Mouse (Mus musculus) urinary bladder, postnatal 4 days (tissue): ENCODE results near the gene Sec1.
A peak's percentile ranks its signal among the peaks of the same experiment; 100 is the strongest.

Experiments used
- DNase-seq, 2 experiments: peaks; one replicate each; pipeline ENCODE4 v3.0.0; 2021 to 2022; ENCODE audit warnings: low spot score in 2 of 2

The Sec1 gene

GRCm38 (mm10) chr7:45717918-45718297, 23.7 kb upstream of the Sec1 start, which contains the start of gene Sphk2:
Gene Sphk2, minus strand, starts transcription at chr7:45718002.
- DNase-seq = peak; percentile 97 to 99

GRCm38 (mm10) chr7:45716952-45717917, 23.0 kb upstream of the Sec1 start:
- DNase-seq = no peak

- DNase-seq = no peak
Measured at GRCm38 (mm10) chr7:45716460-45716857, 22.3 kb upstream of the Sec1 start.

GRCm38 (mm10) chr7:45715741-45716459, 21.7 kb upstream of the Sec1 start:
- no peak for DNase-seq

- DNase-seq = peak; percentile 98 to 99
Measured at GRCm38 (mm10) chr7:45715090-45715708, 21.0 kb upstream of the Sec1 start, which contains the start of gene Rpl18. Gene Rpl18, plus strand, starts transcription at chr7:45715457.

- DNase-seq = no peak
Measured at GRCm38 (mm10) chr7:45714630-45715089, 20.5 kb upstream of the Sec1 start.

- no peak for DNase-seq
Measured at GRCm38 (mm10) chr7:45713881-45714520, 19.8 kb upstream of the Sec1 start.

- DNase-seq = no peak
Measured at GRCm38 (mm10) chr7:45713396-45713795, 19.2 kb upstream of the Sec1 start.

GRCm38 (mm10) chr7:45712022-45712757, 18.0 kb upstream of the Sec1 start:
- DNase-seq = no peak

- no peak for DNase-seq
Measured at GRCm38 (mm10) chr7:45711316-45712021, 17.3 kb upstream of the Sec1 start.

GRCm38 (mm10) chr7:45710477-45711191, 16.4 kb upstream of the Sec1 start:
- DNase-seq = no peak

- no peak for DNase-seq
Measured at GRCm38 (mm10) chr7:45709677-45710355, 15.6 kb upstream of the Sec1 start.

- DNase-seq = no peak
Measured at GRCm38 (mm10) chr7:45709036-45709435, 14.8 kb upstream of the Sec1 start.

- no peak for DNase-seq
Measured at GRCm38 (mm10) chr7:45708221-45708761, 14.1 kb upstream of the Sec1 start.

- peak; percentile 93 to 97 for DNase-seq
Measured at GRCm38 (mm10) chr7:45707375-45707967, 13.3 kb upstream of the Sec1 start.

- DNase-seq = peak; percentile 87 to 90
Measured at GRCm38 (mm10) chr7:45706721-45707241, 12.6 kb upstream of the Sec1 start.

GRCm38 (mm10) chr7:45705873-45706281, 11.7 kb upstream of the Sec1 start:
- peak; percentile 77 to 83 for DNase-seq

- DNase-seq = no peak
Measured at GRCm38 (mm10) chr7:45705443-45705864, 11.3 kb upstream of the Sec1 start.
